Mouse (Mus musculus): Measurements from ENCODE around the gene Zfp143.

GRCm38 (mm10) chr7:110069070-110069469 is 8.1 kb downstream of the Zfp143 start:
- TF ChIP-seq CTCF (IDR thresholded peaks at IDR 0.05; ENCODE audit: low read depth) = no peak
- TF ChIP-seq EP300 (IDR thresholded peaks at IDR 0.05; ENCODE audit: low read depth) = no peak

Data from heart, postnatal 0 days (tissue).